Mouse (Mus musculus) neural tube, embryonic 11.5 days (tissue): ENCODE data around the gene Sipa1l3. TPM values are rescaled to one million over a fixed set of nuclear protein-coding genes. Genes with fewer than 3 reads are reported as not detected.
A peak's percentile ranks its signal among the peaks of the same experiment; 100 is the strongest.

ENCODE experiments used
- ATAC-seq: fragments of 200-750 bp; cut with Nextera tagmentation; 2 replicates; pipeline ENCODE4 v1.8.0; 2017; ENCODE audit warnings: moderate number of reproducible peaks, mild to moderate bottlenecking, moderate TSS enrichment, moderate library complexity; ENCODE audit not compliant: insufficient read depth, low FRiP score, low TSS enrichment
- DNase-seq: peaks from one replicate; pipeline ENCODE4 v3.0.0-alpha.2; 2015; ENCODE audit warnings: low spot score
- H3K27ac ChIP-seq: fragments of 300-500 bp; sonication (generic); 2 replicates; pipeline ENCODE4 v1.5.1; 2014; ENCODE audit warnings: low read depth, mild to moderate bottlenecking, low read length
- H3K27me3 ChIP-seq: fragments of 300-500 bp; sonication (generic); 2 replicates; pipeline ENCODE4 v1.6.1; 2014; ENCODE audit warnings: mild to moderate bottlenecking, low read length, mixed read lengths; ENCODE audit not compliant: control insufficient read depth, insufficient read depth
- H3K36me3 ChIP-seq: fragments of 300-500 bp; sonication (generic); 2 replicates; pipeline ENCODE4 v1.6.1; 2014; ENCODE audit warnings: mild to moderate bottlenecking, low read length, moderate library complexity, mixed read lengths; ENCODE audit not compliant: control insufficient read depth, insufficient read depth
- H3K4me1 ChIP-seq: fragments of 300-500 bp; sonication (generic); 2 replicates; pipeline ENCODE4 v1.6.1; 2014; ENCODE audit warnings: low read length, mixed read lengths; ENCODE audit not compliant: control insufficient read depth, insufficient read depth
- H3K4me2 ChIP-seq: fragments of 300-500 bp; sonication (generic); 2 replicates; pipeline ENCODE4 v1.6.1; 2014; ENCODE audit warnings: low read depth, mild to moderate bottlenecking, moderate library complexity
- H3K4me3 ChIP-seq: fragments of 300-500 bp; sonication (generic); 2 replicates; pipeline ENCODE4 v1.5.1; 2014; ENCODE audit warnings: low read depth, low read length
- H3K9ac ChIP-seq: fragments of 300-500 bp; sonication (generic); 2 replicates; pipeline ENCODE4 v1.6.1; 2014; ENCODE audit warnings: mild to moderate bottlenecking, low read length
- H3K9me3 ChIP-seq: fragments of 300-500 bp; sonication (generic); 2 replicates; pipeline ENCODE4 v1.6.1; 2016; ENCODE audit warnings: low read length; ENCODE audit not compliant: control insufficient read depth
- WGBS: fragments of 180-500 bp; shearing (Covaris S2); extraction: QIAGEN DNeasy Blood & Tissue Kit; methylation state at CpG from one replicate; pipeline ENCODE4 v1.1.7; 2014; 5-methylcytosine and 5-hydroxymethylcytosine counted together
- polyA plus RNA-seq: library from polyadenylated mRNA; unstranded; fragments of >200 nt; fragmentation: Nextera tagmentation; extraction: Ambion mirVana; gene quantifications from 2 replicates; pipeline ENCODE4 v1.2.1, GENCODE M21; 2014

Gene Sipa1l3
- 10.3 and 11.9 TPM in 2 replicates for polyA plus RNA-seq

DNA sequence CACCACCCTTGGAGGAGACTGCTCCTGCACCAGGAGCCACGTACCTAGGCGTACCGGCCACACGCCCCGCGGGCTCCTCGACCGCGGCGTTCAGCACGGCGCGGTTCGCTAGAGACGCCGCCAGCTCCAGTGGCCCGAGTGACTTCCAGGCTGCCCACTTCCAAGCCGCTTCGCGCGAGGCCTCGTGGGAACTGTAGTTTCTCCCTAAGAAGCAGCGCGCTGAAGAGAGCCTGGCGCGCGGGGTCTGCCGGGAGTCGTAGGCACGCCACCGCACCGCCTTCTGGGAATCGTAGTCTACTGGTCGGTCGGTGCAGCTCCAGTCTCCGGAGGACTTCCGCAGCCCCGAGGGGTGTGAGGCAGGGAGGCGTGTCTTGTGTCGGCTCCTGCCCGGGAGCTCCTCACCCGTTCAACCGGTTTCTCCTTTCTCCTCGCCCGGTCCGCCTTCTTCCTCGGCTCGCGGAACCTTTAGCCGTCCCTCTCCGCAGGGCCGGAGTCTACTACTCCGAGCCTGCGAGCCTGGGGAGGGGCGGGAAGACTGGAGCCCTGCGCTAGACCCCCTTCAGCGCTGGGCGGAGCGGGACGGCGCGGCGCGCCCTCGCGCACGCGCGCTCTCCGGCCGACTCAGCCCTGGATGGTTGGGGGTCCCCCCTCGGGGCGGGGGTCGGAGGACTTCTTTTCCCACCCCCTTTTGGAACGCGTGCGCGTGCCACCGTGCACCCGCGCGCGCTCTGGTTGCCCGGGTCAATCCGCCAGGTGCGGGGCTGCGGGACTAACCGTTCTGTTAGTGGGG is at the start of gene Sipa1l3:
Gene Sipa1l3, minus strand, starts transcription at position 221 of the 790 bp plus-strand sequence.
- Histone ChIP-seq H3K27ac (0 out of 2 replicates have a peak within 1 kb of the TSS, but pooled peaks have one; percentile 20), H3K9ac (peak within 1 kb of the TSS; percentile 80), H3K4me1 (peaks cover 7% of the 10 kb centered on the region), H3K36me3 (no peaks in the 10 kb centered on the region), H3K27me3 (no peaks in the 10 kb centered on the region), H3K4me3 (peak within 1 kb of the TSS; percentile 86), H3K9me3 (no peaks in the 10 kb centered on the region), H3K4me2 (peak within 1 kb of the TSS; percentile 93)
- DNase-seq (peak; percentile 98), ATAC-seq (peak; percentile 97)
- under 1% methylated on average over 88 of the region's 88 CpGs for WGBS

DNA sequence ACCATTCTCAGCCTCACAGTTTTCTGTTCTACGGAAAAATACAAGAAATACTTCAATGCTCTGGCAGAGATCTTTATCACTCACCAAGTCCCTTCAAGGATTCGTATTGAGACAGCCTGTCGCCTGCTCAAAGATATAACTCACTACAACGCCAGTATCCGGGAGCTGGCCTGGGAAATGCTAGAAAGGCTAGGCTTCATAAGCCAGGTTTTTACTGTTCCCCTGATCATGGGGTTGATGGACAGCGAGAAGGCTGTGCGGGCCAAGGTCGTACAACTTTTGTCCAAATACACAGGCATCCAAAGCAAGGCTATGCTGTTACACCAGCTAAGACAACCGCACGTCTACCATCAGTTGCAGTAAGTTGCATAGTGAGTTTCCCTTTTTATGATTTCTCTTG is 44.6 kb upstream of the Sipa1l3 start:
- Histone ChIP-seq H3K4me2 (no peak overlapping the region), H3K9me3 (0 out of 2 replicates have a peak, but pooled peaks cover 3% of the 10 kb centered on the region), H3K27ac (no peak overlapping the region), H3K9ac (no peak overlapping the region), H3K4me1 (no peaks in the 10 kb centered on the region), H3K27me3 (no peaks in the 10 kb centered on the region), H3K36me3 (no peaks in the 10 kb centered on the region), H3K4me3 (no peak overlapping the region)
- DNase-seq (no peak), ATAC-seq (no peak)
- WGBS, result 93% methylated on average over 10 of the region's 10 CpGs

DNA sequence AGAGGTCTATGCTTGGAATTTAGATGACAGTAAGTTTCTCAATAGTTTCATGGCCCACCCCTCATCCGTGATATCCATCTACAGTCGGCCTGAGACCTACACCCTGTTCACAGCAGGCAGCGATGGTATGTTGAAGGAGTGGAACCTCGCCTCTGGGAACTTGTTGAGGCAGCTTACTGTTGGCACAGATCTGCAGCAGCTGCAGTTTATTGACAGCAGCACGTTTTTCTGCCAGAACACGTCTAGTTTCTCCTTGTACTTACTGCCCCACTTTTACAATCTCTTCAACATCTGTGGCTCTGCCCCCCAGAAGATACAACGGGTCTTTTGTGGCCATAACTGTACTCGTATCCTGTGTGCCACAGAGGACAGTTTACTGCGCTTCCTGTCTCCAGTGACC is 42.6 kb upstream of the Sipa1l3 start:
- Histone ChIP-seq H3K27me3 (no peaks in the 10 kb centered on the region), H3K9me3 (0 out of 2 replicates have a peak, but pooled peaks cover 3% of the 10 kb centered on the region)

DNA sequence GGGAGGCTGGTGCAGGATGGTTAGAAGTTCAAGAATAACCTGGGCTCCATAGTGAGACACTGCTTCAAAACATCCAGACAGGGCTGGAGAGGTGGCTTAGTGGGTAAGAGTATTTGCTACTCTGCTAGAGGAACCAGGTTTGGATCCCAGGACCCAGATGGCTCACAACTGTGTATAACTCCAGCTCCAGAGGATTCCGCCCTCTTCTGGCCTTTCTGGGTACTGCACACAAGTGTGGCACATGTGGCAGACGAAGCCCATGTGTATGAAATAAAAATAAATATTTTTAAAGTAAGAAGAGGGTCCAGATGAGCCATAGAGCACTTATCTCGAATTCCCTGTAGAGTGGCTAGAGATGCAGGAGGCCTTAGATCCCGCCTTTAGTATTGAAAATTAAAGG is 40.8 kb upstream of the Sipa1l3 start:
- no peak overlapping the region for H3K4me2 ChIP-seq
- no peak overlapping the region for H3K9ac ChIP-seq
- H3K36me3 ChIP-seq, result no peaks in the 10 kb centered on the region
- 0 out of 2 replicates have a peak, but pooled peaks cover 3% of the 10 kb centered on the region for H3K9me3 ChIP-seq
- 76% methylated on average over 4 of the region's 4 CpGs for WGBS
- H3K27ac ChIP-seq, result no peak overlapping the region
- ATAC-seq, result no peak
- no peak for DNase-seq
- no peaks in the 10 kb centered on the region for H3K4me1 ChIP-seq
- H3K4me3 ChIP-seq, result no peak overlapping the region
- no peaks in the 10 kb centered on the region for H3K27me3 ChIP-seq

More for the DNA sequence above, 42.6 kb upstream of the Sipa1l3 start:
- Histone ChIP-seq H3K4me2 (no peak overlapping the region), H3K36me3 (no peaks in the 10 kb centered on the region), H3K4me3 (no peak overlapping the region), H3K27ac (no peak overlapping the region), H3K9ac (no peak overlapping the region), H3K4me1 (no peaks in the 10 kb centered on the region)
- 85% methylated on average over 9 of the region's 9 CpGs for WGBS
- DNase-seq (no peak), ATAC-seq (no peak)

DNA sequence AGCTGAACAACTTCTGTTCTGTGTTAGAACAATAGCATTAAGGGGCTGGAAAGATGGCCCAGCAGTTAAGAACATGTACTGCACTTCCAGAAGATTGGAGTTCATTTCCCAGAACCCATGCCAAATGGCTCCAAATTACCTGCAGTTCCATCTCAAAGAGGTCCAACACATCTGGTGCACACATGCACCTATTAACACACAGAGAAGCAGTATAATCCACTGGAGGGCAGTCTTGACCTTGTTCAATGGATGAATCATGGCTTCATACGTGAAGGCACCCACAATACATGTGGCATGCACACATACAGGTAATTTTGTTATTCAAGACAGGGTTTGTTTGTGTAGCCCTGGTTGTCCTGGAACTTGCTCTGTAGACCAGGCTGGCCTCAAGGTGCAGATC is 40.3 kb upstream of the Sipa1l3 start:
- WGBS, result 80% methylated on average over 1 of the region's 1 CpGs
- Histone ChIP-seq H3K4me3 (no peak overlapping the region), H3K4me1 (no peaks in the 10 kb centered on the region), H3K4me2 (no peak overlapping the region), H3K36me3 (no peaks in the 10 kb centered on the region), H3K27ac (no peak overlapping the region), H3K27me3 (no peaks in the 10 kb centered on the region), H3K9ac (no peak overlapping the region), H3K9me3 (0 out of 2 replicates have a peak, but pooled peaks cover 3% of the 10 kb centered on the region)
- ATAC-seq, result no peak
- DNase-seq, result no peak

DNA sequence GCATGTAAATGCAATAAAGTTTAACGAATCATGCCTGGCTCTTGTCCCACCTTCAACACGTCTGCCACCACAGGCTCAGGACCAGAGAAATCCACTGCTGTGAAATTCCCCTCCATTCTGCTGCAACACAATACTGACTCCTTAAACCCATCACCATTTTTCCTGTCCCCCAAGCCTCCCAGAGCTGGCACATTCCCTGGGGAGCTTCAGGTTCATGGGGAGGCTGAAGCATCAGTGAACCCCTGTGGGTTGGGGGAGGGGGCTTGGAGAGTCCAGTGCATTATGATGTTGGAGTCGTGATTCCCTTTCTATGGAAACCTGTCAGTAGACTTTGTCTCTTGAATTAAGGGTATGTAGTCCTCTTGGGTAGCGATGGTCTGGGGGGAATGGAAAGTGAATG is 37.8 kb upstream of the Sipa1l3 start:
- Histone ChIP-seq H3K9me3 (0 out of 2 replicates have a peak, but pooled peaks cover 3% of the 10 kb centered on the region), H3K27me3 (no peaks in the 10 kb centered on the region), H3K4me2 (no peak overlapping the region), H3K4me3 (no peak overlapping the region), H3K36me3 (no peaks in the 10 kb centered on the region), H3K9ac (no peak overlapping the region), H3K4me1 (no peaks in the 10 kb centered on the region), H3K27ac (no peak overlapping the region)
- DNase-seq (no peak), ATAC-seq (no peak)
- WGBS, result 73% methylated on average over 4 of the region's 4 CpGs

DNA sequence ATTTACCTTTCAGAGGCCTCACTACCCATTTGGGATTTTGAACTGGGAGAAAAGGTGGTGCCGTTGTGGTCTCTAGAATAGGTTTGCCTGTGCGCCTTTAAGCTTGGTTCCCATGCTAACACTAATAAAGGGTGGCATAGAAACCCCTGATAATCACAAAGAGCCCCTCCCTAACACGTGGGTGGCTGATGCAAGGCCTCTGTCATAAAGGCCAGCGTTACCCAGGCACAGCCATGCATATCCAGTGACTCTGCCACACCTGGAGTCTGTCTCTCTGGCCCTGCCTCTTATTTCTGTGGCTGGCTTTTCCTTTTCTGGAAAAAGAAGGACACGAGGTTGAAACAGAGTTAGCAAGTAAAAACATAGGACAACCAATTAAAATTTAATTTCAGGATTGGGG is 37.1 kb upstream of the Sipa1l3 start:
- Histone ChIP-seq H3K9ac (no peak overlapping the region), H3K36me3 (no peaks in the 10 kb centered on the region), H3K4me1 (no peaks in the 10 kb centered on the region), H3K9me3 (0 out of 2 replicates have a peak, but pooled peaks cover 3% of the 10 kb centered on the region), H3K4me3 (no peak overlapping the region), H3K4me2 (no peak overlapping the region), H3K27ac (no peak overlapping the region), H3K27me3 (no peaks in the 10 kb centered on the region)
- DNase-seq, result no peak
- no peak for ATAC-seq
- 78% methylated on average over 5 of the region's 5 CpGs for WGBS

DNA sequence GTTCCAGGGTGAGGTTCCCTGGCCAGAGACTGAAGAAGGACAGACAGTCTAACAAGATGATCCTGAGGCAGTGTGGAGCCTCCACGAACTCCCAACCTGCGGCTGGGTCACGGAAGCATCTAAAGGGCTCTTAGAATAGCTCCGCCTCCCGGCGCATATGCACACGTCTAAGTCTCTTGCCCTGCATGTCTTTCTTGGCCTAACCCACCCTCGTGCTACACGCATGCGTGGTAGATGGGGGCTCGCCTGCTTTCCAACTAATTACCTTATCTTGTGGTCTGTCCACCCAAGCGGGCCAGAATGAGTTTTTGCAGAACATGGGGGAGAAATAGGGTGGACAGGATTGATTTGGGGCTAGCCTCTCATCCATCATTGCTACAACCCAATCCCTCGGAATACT is 36.6 kb upstream of the Sipa1l3 start:
- H3K4me1 ChIP-seq, result no peaks in the 10 kb centered on the region
- H3K4me2 ChIP-seq, result no peak overlapping the region
- no peak overlapping the region for H3K27ac ChIP-seq
- ATAC-seq (no peak), DNase-seq (no peak)
- no peak overlapping the region for H3K4me3 ChIP-seq
- 0 out of 2 replicates have a peak, but pooled peaks cover 3% of the 10 kb centered on the region for H3K9me3 ChIP-seq
- H3K36me3 ChIP-seq, result no peaks in the 10 kb centered on the region
- no peak overlapping the region for H3K9ac ChIP-seq
- H3K27me3 ChIP-seq, result no peaks in the 10 kb centered on the region
- WGBS, result 92% methylated on average over 13 of the region's 13 CpGs

DNA sequence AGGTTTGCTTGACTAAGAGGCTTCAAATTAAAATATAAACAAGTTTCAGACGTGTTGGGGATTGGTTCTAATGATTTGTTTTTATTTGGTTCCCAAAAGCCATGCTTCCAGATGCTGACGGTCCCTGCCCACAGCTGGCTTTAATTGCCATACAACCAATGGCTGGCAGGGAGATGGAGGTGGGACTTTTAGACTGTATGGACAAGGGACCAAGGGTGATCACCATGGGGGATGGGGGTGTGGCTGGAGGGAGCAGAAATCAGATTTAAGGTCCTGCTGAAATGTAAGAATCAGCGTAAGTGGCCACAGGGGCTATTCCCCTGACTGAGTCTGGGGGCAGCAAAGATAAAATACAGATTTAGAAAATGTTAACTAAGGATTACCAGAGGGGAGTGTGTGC is 32.2 kb upstream of the Sipa1l3 start:
- no peak for DNase-seq

More for the DNA sequence above, 32.2 kb upstream of the Sipa1l3 start:
- no peaks in the 10 kb centered on the region for H3K27me3 ChIP-seq
- no peak overlapping the region for H3K27ac ChIP-seq
- no peak for ATAC-seq
- H3K9me3 ChIP-seq, result no peaks in the 10 kb centered on the region
- no peak overlapping the region for H3K4me2 ChIP-seq
- H3K36me3 ChIP-seq, result no peaks in the 10 kb centered on the region
- WGBS, result 59% methylated on average over 3 of the region's 3 CpGs
- H3K9ac ChIP-seq, result no peak overlapping the region
- no peak overlapping the region for H3K4me3 ChIP-seq
- H3K4me1 ChIP-seq, result no peaks in the 10 kb centered on the region
